Mouse (Mus musculus): ENCODE measurements around the gene Fgfr4. TPM values are rescaled to one million over a fixed set of nuclear protein-coding genes. Genes with fewer than 3 reads are reported as not detected.

The Fgfr4 gene
- total RNA-seq (2023): not detected

GRCm38 (mm10) chr13:55152621-55153415, at the start of gene Fgfr4:
TSS of gene Fgfr4 (plus strand) at chr13:55152640.

GRCm38 (mm10) chr13:55105045-55105952, 47.1 kb upstream of the Fgfr4 start, which contains the start of gene Zfp346:
TSS of gene Zfp346 (plus strand) at chr13:55105311.

GRCm38 (mm10) chr13:55133448-55133847, 19.0 kb upstream of the Fgfr4 start, which contains the start of gene Gm17617:
TSS of gene Gm17617 (minus strand) at chr13:55133548.

DNA sequence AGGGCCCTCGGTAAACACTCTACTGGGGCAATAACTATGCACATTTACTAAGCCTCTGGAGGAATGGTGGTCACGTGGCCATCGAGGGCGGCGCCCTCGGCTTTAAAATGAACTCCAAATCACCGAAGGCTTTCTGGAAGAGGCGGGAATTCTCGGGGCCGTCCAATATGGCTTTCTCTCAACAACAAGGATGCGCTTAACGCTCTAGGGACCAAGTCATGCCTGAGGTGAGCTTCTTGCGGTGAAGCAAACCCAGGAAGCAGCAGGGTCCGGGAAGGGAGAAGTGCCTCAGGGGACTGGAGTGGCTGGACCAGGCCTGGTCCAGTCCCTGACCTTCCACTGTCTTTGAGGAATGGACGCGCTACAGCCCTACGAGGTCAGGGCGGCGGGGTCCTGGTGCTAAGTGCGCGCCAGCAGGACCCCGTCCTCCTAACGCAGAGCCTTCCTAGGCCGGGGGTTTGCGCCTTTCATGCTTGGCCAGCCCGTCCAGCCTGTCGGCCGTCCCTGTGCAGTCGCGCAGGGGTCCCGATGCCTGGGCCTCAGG, 57.3 kb downstream of the Fgfr4 start, which contains the start of gene Nsd1:
Gene Nsd1, plus strand, starts transcription at position 134 of the 544 bp plus-strand sequence.

Other genes with a start within 250 kb of the Fgfr4 start
- 1 to 10 TPM; 3.1 to 3.9 TPM for gene Unc5a, start 203.2 kb upstream of the Fgfr4 start, total RNA-seq (2023)
- gene Hk3, start 131.3 kb upstream of the Fgfr4 start, total RNA-seq (2023): 10 to 100 TPM; 45.9 to 51.8 TPM
- gene Uimc1, start 52.3 kb upstream of the Fgfr4 start, total RNA-seq (2023): 10 to 100 TPM; 61.1 to 61.5 TPM
- gene Zfp346, start 47.3 kb upstream of the Fgfr4 start, total RNA-seq (2023): 10 to 100 TPM; 13.6 to 13.9 TPM
- gene Gm17617, start 19.1 kb upstream of the Fgfr4 start, total RNA-seq (2023): not detected
- 100 to 1,000 TPM; 133 to 136 TPM for gene Nsd1, start 57.1 kb downstream of the Fgfr4 start, total RNA-seq (2023)
- 100 to 1,000 TPM; 150 to 169 TPM for gene Prelid1, start 167.9 kb downstream of the Fgfr4 start, total RNA-seq (2023)
- gene Rab24, start 169.3 kb downstream of the Fgfr4 start, total RNA-seq (2023): 10 to 100 TPM; 50.4 to 51.8 TPM
- gene Mxd3, start 177.2 kb downstream of the Fgfr4 start, total RNA-seq (2023): under 1 TPM; 0.36 to 0.52 TPM
- 100 to 1,000 TPM; 116 to 125 TPM for gene Lman2, start 210.1 kb downstream of the Fgfr4 start, total RNA-seq (2023)
- 10 to 100 TPM; 65.0 to 65.2 TPM for gene Rgs14, start 217.1 kb downstream of the Fgfr4 start, total RNA-seq (2023)
- not detected for gene Slc34a1, start 245.5 kb downstream of the Fgfr4 start, total RNA-seq (2023)

All from monocyte, adult 59 days (primary cell).